Mouse (Mus musculus) macrophage (primary cell): ENCODE measurements around the gene Supv3l1. TPM values are rescaled to one million over a fixed set of nuclear protein-coding genes. Genes with fewer than 3 reads are reported as not detected.

Experiments
- H3K27ac ChIP-seq: fragments of 350-480 bp; formaldehyde crosslinking; 2 replicates; pipeline ENCODE4 v1.9.0; 2021
- H3K36me3 ChIP-seq: fragments of 350-480 bp; formaldehyde crosslinking; 2 replicates; pipeline ENCODE4 v1.9.0; 2021; ENCODE audit errors: inconsistent target
- H3K4me3 ChIP-seq: fragments of 350-480 bp; formaldehyde crosslinking; 2 replicates; pipeline ENCODE4 v1.9.0; 2021; ENCODE audit errors: inconsistent target
- H3K79me2 ChIP-seq: fragments of 350-480 bp; formaldehyde crosslinking; 2 replicates; pipeline ENCODE4 v1.9.0; 2021; ENCODE audit errors: inconsistent target
- WGBS: methylation state at CpG from one replicate; pipeline ENCODE4 v1.1.7; 2026; ENCODE audit warnings: inconsistent platforms; ENCODE audit not compliant: missing documents; 5-methylcytosine and 5-hydroxymethylcytosine counted together
- polyA plus RNA-seq: library from polyadenylated mRNA; stranded (reverse); fragments of 250-400 nt; gene quantifications from 3 replicates; pipeline ENCODE4 v1.2.4, GENCODE M21; 2018; ENCODE audit warnings: inconsistent platforms

Supv3l1 gene
- polyA plus RNA-seq, 1 experiment from 2014 or later = 13.0 TPM

GRCm38 (mm10) chr10:62430427-62430826 lies 19.1 kb downstream of the Supv3l1 start:
- no peak overlapping the region for H3K27ac ChIP-seq
- 50% methylated on average over 5 of the region's 5 CpGs for WGBS

GRCm38 (mm10) chr10:62425081-62425871 lies 24.3 kb downstream of the Supv3l1 start:
- no peak overlapping the region for H3K27ac ChIP-seq
- H3K4me3 ChIP-seq = no peak overlapping the region
- H3K36me3 ChIP-seq = peaks cover 21% of the 10 kb centered on the region; the same call in 1 of the 2 replicates
- WGBS = 80% methylated on average over 8 of the region's 9 CpGs
- H3K79me2 ChIP-seq = no peaks in the 10 kb centered on the region

More at GRCm38 (mm10) chr10:62430427-62430826, 19.1 kb downstream of the Supv3l1 start:
- Histone ChIP-seq H3K4me3 (no peak overlapping the region), H3K79me2 (no peaks in the 10 kb centered on the region), H3K36me3 (peaks cover 60% of the 10 kb centered on the region; the same call in 1 of the 2 replicates)

DNA sequence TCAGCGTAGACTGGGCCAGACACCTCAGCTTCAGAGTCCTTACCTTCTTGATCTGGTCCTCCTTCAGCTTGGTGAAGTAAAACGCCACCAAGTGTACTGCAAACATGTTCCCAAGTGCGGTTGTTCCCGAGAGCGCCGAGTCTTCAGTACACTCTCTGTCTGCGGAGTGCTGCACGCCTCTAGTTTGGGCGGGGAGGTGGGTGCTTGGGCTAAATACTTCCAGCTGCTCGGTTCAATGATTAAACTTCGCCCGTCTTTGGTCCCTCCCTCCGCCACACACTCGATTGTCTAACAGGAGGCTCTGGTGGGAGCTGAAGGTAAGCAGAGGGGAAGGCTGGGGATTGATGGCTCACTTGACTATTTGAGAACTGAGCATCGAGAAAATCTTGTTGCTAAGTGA lies 27.3 kb downstream of the Supv3l1 start, which contains the start of gene Hkdc1:
Gene Hkdc1, minus strand, starts transcription at position 237 of the 400 bp plus-strand sequence.
- Histone ChIP-seq H3K27ac (no peak within 1 kb of the TSS), H3K79me2 (no peaks in the 10 kb centered on the region), H3K36me3 (no peaks in the 10 kb centered on the region), H3K4me3 (no peak within 1 kb of the TSS)
- 84% methylated on average over 15 of the region's 15 CpGs for WGBS

DNA sequence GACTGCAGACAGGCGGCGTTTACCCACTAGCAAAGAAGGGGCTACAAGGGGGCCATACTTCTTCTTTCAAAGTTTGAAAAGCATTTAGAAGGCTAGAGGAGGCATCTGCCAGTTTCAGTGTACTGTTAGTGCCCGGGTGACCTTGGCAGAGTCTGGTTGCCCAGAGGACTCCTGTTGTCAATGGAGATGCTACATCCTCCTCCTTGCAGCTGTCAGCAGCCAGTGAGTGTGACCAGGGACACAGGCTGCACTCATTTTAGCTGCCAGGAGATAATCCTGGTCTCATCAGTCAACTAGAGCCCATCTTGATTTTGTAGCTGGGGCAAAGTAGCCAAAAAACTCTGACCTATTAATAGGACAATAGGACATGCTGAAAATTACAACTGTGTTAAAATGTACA lies 28.4 kb downstream of the Supv3l1 start:
- Histone ChIP-seq H3K4me3 (no peak overlapping the region), H3K27ac (no peak overlapping the region), H3K79me2 (no peaks in the 10 kb centered on the region), H3K36me3 (no peaks in the 10 kb centered on the region)
- 91% methylated on average over 3 of the region's 3 CpGs for WGBS

DNA sequence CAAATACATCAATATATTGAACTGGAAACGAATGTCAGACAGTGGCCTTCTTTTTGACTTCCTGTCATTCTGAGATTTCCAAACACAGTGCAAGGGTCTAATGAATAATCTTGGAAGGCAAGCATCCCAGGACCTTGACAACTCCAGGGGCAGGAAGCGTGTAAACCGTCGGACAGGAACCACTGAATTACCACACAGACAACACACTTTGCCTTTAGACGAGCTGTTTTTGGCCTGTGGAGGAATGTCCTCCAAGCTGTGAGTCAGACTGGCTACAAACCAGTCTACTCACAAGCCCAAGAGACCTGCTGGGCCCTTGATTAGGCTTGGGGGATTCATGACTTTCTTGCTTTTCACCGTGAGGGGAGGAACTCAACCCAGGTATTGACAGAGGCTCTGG lies 29.1 kb downstream of the Supv3l1 start:
- H3K79me2 ChIP-seq = no peaks in the 10 kb centered on the region
- no peak overlapping the region for H3K27ac ChIP-seq
- H3K4me3 ChIP-seq = no peak overlapping the region
- WGBS = 55% methylated on average over 6 of the region's 6 CpGs
- no peaks in the 10 kb centered on the region for H3K36me3 ChIP-seq

GRCm38 (mm10) chr10:62419422-62419821 lies 30.1 kb downstream of the Supv3l1 start:
- WGBS = 99% methylated on average over 5 of the region's 5 CpGs
- Histone ChIP-seq H3K36me3 (no peaks in the 10 kb centered on the region), H3K4me3 (no peak overlapping the region), H3K79me2 (no peaks in the 10 kb centered on the region), H3K27ac (no peak overlapping the region)

GRCm38 (mm10) chr10:62418831-62419356 lies 30.6 kb downstream of the Supv3l1 start:
- Histone ChIP-seq H3K4me3 (no peak overlapping the region), H3K27ac (no peak overlapping the region), H3K36me3 (no peaks in the 10 kb centered on the region), H3K79me2 (no peaks in the 10 kb centered on the region)
- 96% methylated on average over 7 of the region's 7 CpGs for WGBS

- no peaks in the 10 kb centered on the region for H3K79me2 ChIP-seq
- H3K36me3 ChIP-seq = no peaks in the 10 kb centered on the region
- 51% methylated on average over 4 of the region's 4 CpGs for WGBS
- H3K27ac ChIP-seq = no peak overlapping the region
- no peak overlapping the region for H3K4me3 ChIP-seq
Observed at GRCm38 (mm10) chr10:62413606-62413982, 35.9 kb downstream of the Supv3l1 start.

DNA sequence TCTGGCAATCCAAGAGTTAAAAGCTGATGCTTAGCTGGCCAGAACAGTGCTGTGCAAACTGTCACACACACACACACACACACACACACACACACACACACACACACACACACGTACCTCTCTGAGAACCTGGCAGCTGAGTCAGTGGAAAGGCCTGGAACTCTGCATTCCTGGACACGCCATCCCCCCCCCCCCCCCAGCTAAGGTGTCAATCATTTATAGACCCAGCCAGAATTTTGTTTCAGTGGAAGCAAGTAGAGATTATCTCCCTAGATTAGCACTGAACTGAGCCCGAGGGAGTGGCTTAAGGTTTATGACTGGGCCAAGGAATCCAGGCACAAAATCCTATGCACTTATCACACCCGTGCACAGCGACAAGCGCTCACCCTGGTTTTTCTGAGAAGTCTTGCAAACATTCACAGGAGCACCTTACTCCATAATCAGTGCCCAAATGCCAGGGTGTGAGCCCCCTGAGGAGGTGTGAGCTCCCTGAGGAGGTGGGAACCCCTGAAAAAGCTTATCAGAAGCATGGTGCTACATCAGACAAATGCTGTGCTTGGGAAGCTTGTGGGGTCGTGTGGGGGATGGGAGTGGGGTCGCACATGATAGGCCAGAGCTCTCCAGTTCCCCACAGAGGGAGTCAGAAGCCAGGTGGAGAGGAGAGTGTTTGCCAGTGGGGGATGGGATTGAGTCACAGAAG lies 36.5 kb downstream of the Supv3l1 start:
- H3K27ac ChIP-seq = no peak overlapping the region
- 61% methylated on average over 8 of the region's 8 CpGs for WGBS
- H3K79me2 ChIP-seq = no peaks in the 10 kb centered on the region
- no peak overlapping the region for H3K4me3 ChIP-seq
- no peaks in the 10 kb centered on the region for H3K36me3 ChIP-seq

DNA sequence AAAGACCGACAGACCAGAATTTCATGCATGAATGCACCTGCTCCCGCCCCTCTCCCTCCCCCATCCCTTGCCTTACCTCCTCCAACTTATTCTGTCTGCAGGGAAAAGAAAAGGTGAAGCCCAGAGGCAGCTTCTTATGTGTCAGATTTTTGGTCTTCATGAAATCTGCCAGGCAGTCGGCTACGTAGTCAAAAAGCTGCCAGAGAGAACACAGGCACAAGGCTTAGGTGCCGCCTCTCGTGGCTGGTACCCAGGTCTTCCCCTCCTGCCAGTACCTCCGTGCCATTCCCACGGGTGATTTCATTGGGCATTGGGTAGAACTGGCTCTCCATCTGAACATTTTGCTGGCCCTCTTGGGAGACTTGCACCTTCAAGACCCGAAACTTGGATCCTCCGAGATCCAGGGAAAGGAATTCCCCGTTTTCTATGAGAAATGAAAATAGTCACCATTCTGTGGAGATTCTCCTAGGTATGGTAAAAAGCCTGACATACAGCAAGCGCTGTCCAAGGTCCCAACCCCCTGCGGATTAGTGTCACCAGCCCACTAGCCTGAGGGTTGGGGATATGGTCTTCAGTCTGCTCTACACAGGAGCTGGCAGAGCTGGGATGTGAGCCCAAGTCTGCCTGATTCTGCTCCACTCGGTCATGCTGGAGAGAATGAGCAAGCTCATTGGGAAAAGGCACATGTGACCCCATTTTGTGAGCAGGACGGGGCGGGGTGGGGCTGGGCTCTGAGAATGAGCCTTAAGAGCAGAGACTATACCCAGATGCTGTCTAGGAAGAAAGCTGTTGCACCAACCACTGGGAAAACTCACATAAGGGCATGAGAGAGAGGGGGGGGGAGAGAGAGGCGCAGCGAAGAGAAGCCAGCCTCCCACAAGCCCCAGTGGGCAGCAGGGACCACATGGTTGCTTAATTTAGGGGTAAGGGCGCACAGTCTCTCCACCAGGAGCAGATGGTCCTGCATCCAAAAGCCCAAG lies 37.8 kb downstream of the Supv3l1 start:
- Histone ChIP-seq H3K27ac (no peak overlapping the region), H3K4me3 (no peak overlapping the region), H3K79me2 (no peaks in the 10 kb centered on the region), H3K36me3 (no peaks in the 10 kb centered on the region)
- 79% methylated on average over 18 of the region's 19 CpGs for WGBS

DNA sequence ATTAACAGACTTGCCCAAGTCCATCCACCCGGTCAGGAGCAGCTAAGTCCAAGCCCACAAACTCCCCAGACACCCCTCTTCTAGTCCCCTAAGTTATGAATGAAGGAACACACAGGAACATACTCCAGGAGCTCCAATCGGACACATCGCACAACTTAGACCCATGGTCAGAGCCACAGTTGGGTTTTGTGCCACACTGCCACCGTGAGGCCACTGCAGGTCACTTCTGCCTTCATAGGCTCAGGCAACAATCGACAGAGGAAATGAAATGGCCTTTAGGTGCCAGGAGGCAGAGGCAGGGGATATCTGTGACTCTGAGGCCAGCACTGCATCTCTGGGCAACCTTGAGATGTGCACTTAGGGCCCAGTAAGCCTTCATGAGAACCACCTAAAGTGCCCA lies 38.6 kb downstream of the Supv3l1 start:
- no peak overlapping the region for H3K4me3 ChIP-seq
- H3K79me2 ChIP-seq = no peaks in the 10 kb centered on the region
- no peak overlapping the region for H3K27ac ChIP-seq
- no peaks in the 10 kb centered on the region for H3K36me3 ChIP-seq
- WGBS = 5% methylated on average over 5 of the region's 5 CpGs

- H3K4me3 ChIP-seq = no peak overlapping the region
- H3K79me2 ChIP-seq = no peaks in the 10 kb centered on the region
- no peaks in the 10 kb centered on the region for H3K36me3 ChIP-seq
- no peak overlapping the region for H3K27ac ChIP-seq
- WGBS = 62% methylated on average over 14 of the region's 14 CpGs
Observed at GRCm38 (mm10) chr10:62404901-62405300, 44.6 kb downstream of the Supv3l1 start.

DNA sequence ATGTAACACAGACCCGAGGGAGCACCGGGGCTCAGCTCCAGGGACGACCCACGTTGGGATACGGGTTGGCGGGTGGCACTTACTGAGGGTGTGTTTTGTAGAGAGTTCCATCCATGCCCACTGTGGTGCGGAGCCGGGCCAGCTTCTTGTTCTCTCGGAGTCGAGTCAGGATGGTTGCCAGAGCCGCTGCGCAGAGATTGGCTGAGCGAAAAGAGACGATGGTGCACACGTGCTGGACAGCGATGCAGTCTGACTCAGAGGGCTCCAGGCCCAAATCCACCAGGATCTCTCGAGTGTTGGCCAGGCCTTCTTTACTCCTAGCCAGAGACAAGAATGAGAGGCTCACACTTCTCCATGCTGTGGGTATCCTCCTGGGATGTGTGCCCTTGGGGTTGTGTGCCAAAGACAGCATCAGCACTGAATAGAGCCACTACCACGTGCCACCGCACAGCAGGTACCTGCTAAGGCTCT lies 47.9 kb downstream of the Supv3l1 start:
- 83% methylated on average over 17 of the region's 19 CpGs for WGBS
- no peak overlapping the region for H3K27ac ChIP-seq
- no peaks in the 10 kb centered on the region for H3K79me2 ChIP-seq
- no peaks in the 10 kb centered on the region for H3K36me3 ChIP-seq
- H3K4me3 ChIP-seq = no peak overlapping the region

DNA sequence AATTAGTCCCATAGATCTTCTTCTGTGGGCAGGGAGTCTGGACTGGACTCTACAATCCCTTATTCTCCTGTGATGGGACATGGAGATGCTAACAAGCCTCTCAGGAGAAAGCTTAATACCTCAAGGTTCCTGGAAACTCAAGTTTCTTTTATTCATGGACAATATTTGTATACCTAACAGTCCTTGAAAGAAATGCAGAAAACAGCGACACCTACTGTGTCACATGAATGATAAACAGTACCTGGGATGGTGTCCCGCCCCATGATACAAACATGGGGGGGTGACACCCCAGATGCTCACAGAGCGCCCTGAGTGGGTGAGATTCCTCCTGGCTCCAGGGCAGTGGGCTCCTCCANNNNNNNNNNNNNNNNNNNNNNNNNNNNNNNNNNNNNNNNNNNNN lies 66.5 kb downstream of the Supv3l1 start:
- Histone ChIP-seq H3K27ac (no peak overlapping the region), H3K36me3 (no peaks in the 10 kb centered on the region), H3K79me2 (no peaks in the 10 kb centered on the region), H3K4me3 (no peak overlapping the region)
- WGBS = 87% methylated on average over 3 of the region's 3 CpGs
